Mouse (Mus musculus) frontal cortex, postnatal 14 days (tissue): Measurements from ENCODE around the gene Fancd2.

Experiments used
- DNase-seq, 2 experiments: peaks; one replicate each; pipeline ENCODE4 v3.0.0; 2022; ENCODE audit warnings: low spot score in 2 of 2

The Fancd2 gene

DNA sequence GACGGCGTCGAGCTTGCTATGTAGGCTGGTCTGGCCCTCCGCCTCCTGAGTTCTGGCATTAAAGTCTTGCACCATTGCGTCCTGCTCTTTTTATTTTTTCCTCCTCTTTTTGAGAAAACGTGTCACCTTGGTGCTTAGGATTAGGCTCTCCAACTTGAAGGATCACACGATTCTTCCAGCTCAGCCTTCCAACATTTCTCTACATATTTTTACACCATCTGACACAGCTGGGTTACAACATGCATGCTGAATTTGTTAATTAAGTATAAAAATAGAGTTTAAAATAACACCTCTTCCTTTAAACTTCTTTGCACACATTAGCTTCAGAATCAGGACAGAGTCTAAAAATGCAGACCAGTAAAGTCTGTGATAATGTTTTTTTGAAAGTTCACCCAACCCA, 77.8 kb downstream of the Fancd2 start:
- no peak for DNase-seq

DNA sequence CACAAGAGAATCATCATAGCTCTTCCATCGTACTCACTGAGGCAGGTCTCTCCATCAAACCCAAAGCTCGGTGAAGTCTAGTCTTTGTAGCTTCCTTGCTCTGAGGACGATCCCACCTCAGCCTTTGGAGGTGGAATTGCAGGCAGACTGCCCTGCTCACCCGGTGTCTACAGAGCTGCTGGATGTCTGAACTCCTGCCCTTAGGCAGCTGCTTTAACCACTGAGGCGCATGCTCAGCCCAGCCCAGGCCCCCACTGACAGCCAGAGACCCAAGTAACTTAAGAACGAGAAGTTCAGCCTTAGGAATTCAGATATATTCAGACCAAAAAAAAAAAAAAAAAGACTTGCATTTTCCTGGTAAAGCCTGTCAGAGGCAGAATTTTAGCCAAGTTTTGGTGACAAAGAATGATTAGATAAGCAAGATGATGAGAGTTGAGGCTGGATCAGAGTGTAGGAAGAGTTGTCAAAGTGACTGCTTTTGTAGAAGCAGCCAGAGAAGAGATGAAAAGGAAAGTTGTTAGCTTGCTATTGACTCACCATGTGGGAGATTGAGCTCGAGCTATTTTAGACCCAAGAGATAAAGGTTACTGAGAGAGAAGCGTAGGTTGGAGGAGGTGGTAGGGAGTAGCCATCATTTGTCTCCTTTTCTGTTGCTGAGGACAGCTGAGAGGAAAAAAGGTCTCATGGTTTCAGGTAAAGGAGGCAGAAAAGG, 80.9 kb downstream of the Fancd2 start:
- no peak for DNase-seq

DNA sequence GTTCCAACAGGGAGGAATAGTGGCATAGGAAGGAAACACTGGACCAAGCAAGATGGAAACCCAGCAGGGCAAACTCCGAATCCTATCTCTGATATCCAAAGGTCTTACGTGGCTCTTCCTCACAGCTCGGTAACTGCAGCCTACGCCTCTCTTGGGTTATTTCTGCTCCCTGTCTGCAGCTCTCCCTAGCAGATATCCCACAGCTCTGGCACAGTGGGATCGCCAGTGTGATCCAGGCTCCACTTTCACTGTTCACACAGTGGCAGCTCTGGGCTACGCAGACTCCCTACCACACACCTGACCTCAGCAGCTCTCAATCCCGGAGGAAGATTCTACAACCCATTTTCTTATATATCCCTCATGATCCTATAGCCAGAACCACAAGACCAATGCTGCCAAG, 82.7 kb downstream of the Fancd2 start:
- no peak for DNase-seq

DNA sequence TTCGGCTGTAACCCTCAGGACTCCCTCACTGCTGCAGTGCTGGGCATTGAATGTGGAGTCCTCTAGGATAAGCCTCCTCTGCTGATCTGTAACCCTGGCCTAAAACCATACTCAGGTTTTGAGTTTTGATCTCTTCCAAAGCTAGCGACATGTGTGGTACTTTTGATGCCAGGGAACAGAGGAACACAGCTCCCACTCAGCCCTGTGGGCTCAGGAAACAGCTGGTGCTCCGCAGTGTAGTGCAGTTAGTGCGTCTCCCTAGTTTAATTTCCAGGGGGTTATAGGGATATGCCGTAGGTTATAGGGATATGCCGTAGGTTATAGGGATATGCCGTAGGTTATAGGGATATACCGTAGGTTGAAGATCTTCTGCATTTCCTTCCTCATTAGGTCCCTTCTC, 83.5 kb downstream of the Fancd2 start:
- DNase-seq = no peak

DNA sequence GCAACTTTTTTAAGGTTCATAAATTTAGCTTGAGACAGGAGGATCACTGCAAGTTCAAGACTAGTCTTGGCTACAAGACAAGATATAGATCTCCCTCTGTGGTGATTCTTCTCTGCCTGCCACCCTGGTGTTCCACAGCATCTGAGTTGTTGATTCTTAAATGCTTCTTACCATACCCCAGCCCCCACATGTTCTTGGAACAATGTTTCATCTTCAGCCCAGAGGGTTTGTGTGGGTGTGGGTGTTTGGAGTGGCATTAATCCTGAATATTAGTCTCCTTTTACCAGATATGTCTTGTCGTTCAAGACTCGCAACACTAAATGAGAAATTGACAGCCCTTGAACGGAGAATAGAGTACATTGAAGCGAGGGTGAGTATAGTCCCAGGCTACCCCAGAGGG, 84.0 kb downstream of the Fancd2 start:
- no peak for DNase-seq

DNA sequence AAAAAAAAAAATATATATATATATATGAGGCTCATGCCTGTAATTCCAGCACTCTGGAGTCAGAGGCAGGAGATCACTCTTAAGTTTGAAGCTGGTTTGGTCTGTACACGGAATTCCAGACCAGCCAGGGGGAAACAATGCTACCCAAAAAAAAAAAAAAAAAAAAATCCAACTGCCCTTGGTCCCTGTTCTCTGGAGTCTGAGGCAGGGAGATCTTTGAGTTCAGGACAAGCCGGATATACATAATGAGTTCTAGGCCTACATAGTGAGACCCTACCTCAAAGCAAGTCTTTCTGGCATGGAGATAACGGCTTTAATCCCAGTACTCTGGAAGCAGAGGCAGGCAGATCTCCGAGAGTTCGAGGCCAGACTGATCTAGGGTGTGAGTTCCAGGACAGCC, 91.9 kb downstream of the Fancd2 start:
- no peak for DNase-seq

DNA sequence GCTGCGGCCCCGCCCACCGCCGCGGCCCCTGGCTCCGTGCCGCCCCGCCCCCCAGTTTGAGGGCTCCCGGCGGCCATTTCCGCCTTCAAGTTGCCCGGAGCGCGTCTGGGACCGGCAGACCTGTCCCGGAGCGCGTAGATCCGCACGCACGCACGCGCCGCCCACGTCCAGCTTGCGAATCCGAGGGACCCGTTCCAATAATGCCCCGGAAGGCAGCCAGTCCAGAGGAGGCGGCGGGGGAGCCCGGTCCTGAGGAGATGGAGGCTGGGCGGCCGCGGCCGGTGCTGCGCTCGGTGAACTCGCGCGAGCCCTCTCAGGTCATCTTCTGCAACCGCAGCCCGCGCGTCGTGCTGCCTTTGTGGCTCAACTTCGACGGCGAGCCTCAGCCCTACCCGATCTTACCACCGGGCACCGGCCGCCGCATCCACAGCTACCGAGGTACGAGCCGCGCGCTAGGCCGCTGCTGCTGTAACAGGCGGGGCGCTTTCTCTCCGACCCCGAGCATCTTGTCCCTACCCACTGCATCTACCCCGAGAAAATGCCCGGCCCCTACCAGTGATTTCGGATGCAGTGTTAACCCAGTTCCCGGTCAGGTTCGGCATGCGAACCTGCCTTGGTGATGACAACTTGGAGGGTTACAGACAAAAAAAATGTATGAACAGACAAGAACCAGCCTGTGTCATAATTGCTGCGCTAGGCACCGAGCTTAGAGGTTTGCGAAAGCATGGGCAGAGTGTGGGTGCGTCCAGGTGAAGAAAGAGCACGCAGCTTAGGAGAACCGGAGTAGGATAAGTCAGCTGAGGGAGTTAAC, 92.7 kb downstream of the Fancd2 start, which contains the start of gene Vhl:
Vhl (plus strand) TSS at position 19 of the 811 bp plus-strand sequence.
- peak; percentile 77 to 81 for DNase-seq

DNA sequence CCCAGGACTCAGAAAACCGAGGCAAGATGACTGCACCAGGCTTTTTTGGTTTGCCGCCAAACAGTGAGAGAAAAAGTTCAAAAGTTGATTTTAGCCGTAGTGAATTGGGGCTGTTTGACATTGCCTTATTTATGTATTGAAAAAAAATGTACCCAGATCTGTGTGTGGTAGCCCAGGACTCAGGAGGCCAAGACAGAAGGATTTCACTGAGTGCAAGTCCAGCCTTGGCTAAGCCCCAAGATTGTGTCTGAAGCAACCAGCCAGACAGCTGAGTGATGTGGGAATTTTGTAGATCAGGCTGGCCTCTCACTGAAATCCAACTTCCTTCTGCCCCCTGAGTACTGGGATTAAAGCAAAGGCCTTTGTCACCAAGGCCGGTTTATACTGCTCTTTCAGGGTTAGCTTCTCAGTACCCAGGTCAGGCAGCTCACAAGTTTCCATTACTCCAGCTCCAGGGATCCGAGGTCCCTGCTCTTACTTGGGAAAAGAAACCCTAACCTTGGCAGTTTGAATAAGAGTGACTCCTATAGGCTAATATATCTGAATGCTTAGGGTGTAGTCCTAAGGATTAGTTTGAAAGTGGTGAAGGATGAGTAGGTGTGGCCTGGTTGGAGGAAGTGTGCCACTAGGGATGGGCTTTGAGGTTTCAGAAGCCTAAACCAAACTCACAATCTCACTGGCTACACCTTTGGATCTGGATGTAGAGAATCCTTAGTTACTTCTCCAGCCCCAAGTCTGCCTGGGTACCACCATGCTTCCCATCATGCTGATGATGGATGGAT, 93.7 kb downstream of the Fancd2 start:
- no peak for DNase-seq

DNA sequence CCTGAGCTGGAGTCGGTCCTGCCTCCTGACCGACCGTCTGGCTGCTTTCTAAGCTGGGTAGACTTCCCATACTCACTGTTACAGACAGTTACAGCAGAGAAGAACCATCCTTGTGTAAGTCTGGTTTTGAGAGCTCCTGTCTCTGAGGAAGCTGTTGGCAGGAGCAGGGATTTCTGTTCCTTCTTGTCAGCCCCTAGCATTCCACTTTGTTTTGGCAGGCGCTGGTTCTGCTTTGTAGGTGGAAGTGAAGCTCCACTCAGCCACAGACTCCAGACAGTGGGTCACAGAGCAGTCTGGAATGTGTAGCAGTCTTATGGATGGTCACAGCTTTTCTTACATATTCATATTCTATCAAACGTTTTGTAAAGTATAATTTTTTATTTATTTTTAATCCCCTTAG, 98.8 kb downstream of the Fancd2 start:
- no peak for DNase-seq

DNA sequence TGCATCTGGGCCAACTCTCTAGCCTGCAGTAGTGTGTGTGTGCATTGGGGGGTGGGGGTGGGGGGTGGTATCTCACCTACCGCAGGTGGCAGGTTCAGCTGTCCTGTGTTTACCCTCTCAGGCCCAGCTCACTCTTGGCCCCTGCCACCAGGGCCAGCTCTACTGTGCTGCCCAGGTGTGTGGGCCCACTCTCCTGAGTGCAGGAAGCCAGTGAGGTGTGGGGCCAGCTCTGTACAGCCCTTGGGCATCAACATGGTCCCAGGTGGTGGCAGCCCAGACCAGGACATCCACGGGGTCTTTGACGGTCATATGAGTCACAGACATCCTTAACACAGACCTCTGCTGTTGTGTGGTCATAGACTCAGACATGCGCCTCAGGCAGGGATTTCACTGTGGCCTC, 101.4 kb downstream of the Fancd2 start:
- DNase-seq = no peak

DNA sequence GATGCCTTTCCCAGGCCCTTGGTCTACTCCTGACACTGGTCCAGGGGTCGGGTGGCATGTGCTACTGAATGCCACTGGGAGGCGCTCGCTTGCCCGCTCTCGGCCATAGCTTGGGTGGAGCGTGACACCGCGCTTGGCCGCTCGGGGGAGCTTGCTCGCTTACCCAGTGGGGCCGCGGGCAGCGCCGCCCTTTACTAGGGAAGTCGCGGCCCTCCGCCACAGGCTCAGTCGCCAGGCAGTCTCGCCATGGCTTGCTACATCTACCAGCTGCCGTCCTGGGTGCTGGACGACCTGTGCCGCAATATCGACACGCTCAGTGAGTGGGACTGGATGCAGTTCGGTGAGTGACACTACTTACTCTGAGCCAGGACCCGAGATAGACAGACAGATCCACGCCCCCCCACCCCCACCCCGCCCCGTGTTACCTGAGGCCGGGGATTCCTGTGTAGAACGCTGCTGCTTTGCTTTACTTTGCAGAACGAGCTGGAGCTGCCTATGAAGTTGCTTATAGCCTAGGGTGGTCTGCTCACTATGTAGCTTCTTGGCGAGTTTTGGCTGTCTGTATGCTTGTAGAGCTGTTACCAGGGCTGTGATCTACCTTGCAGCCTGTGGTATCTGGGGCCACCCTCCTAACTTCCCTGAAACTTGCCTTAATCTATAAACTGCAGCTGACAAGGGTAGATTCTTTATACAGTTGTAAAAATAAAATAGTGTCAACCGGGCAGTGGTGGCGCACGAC, 107.0 kb downstream of the Fancd2 start, which contains the start of gene Irak2:
Irak2 (plus strand) TSS at position 166 of the 739 bp plus-strand sequence.
- DNase-seq = peak; percentile 86 to 90

DNA sequence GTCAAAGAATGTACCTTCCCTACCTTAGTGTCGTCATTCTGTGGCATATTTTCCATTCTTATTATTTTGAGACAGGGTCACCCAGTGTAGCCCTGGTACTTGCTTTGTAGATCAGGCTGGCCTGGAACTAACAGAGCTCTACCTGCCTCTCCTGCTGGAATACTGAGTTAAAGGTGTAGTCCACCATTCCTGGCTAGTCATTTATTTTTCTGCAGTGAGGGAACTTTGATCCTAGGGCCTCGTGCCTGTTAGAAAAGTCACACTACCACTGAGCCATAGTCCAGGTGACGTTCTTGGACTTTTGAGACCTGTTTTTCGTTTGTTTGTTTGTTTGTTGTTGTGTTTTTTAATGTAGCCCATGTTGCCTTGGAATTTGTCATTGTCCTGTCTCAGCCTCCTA, 107.7 kb downstream of the Fancd2 start:
- DNase-seq = no peak

DNA sequence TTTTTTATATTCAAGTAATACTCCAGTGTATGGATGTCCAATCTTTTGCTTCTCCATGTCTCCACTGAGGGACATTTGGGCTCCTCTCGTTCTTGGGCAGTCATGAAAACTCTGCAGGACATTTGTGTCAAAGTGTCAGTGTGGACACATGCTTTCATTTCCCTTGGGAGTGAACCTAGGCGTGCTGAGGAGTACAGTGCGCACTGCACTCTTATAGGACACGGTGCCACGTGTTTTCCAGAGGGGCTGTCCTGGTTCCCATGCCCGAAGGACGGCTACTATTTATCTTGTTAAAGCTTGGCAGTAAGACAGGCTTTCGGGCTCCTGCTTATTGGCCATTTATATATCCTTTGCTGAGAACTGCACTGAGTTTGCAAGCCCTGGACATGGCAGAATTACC, 111.1 kb downstream of the Fancd2 start:
- DNase-seq = no peak

DNA sequence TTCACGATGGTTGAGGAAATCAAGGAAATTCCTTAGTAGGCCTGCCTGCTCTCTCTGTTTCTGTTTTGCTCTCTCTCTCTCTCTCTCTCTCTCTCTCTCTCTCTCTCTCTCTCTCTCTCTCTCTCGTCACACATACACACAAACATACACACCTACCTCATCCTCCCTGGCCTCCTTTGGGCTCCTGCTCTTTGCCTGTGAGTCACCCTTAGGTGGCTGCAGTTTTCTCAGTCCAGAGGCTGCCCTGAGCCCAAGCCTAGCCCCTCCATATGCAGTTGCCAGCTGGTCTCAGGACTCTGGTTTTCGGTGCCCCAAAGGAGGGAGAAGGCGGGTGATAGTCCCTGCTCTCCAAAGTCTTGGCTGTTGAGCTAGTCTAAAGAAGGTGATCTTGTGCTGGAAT, 111.5 kb downstream of the Fancd2 start:
- no peak for DNase-seq

DNA sequence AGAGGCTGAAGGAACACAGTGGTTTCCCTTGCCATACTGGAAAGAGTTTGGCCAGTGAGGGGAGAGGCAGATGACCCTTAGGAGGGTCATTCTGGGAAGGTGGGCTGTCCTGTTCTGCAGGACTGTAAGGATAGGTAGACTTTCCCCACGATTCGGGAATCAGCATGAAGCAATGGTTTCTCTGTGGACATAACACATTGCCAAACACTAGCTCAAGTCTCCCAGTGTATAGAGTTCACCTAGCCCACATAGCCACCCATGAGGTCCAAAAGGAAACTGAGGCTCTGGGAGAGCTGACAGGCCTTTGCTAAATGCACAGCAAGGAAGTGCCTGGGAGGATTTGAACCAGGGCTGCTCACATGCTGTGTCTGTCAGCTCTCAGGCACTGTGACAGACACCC, 112.5 kb downstream of the Fancd2 start:
- no peak for DNase-seq

DNA sequence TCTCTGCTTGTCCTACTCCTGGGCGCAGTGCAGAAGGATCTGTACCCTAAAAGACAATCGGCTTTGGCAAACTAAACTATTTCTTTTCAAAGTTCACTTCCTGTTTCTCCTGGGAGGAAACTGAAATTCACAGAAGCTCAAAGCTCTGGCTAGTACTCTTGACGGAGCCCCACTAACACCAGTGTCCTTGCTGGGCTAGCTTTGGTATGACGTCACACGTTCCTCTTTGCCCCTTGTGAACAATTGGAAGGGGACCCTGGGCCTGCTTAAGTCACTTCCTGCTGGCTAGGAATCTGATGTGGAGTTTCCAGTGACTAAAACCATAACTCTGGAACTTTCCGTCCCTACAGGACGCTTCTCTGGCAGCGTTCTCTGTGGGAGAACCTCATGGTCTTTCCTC, 113.3 kb downstream of the Fancd2 start:
- no peak for DNase-seq
